20 mouse cellular contexts compared by ENCODE assay signal in the genomic region with DNA sequence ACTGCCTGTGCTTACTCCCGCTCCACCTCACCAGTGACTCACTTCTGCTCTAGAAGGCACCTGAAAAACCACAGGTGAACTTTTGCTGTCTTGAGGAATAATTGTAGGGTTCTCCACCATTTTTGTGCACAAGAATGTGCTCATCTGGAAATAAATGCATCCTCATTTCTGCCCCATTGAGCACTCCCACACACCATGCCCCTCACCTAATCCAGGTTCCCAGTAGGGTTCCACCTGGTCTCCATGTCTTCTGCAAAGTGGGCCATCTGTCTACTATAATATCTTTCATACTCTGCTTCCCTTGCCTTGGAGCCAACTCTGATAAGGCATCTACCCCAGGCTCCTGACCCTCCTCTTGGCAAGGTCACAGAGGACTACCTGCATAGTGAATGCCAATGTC.
A peak's percentile ranks its signal among the peaks of the same experiment; 100 is the strongest.
DNase-seq lines count a peak whose midpoint lies in the region; ATAC-seq and TF ChIP-seq lines count a peak whose summit lies in the region.
"Had no signal": no experiment of that assay in that cellular context is flagged by ENCODE, and none has a peak within 500 bp of the region (broad histone marks: within the 10 kb centered on the region; RNA-seq: fewer than 3 reads in every experiment).

No protein-coding gene starts in this region.

- 92% methylated on average over 1 of the region's 1 CpGs for WGBS in cerebellum, adult 2 months
- WGBS in midbrain, embryonic 16.5 days: 100% methylated on average over 1 of the region's 1 CpGs

- peak overlapping the region; percentile 55; the same call in 1 of the 2 replicates for H3K27ac ChIP-seq in cerebellum, adult 2 months (ENCODE audit: insufficient read depth, low read length)
- no peak overlapping the region for H3K27ac ChIP-seq in midbrain, embryonic 16.5 days (ENCODE audit: low read length)
- H3K27ac ChIP-seq: embryonic facial prominence, embryonic 10.5 days; gastrocnemius, adult 2 months; hindbrain, embryonic 10.5 days; hindbrain, embryonic 14.5 days had no signal

- peak; percentile 41; the same call in 1 of the 2 replicates for ATAC-seq in cerebellum, adult (ENCODE audit: insufficient number of reproducible peaks, low FRiP score, low TSS enrichment)
- ATAC-seq in midbrain, embryonic 16.5 days: no peak
- ATAC-seq: CD4-positive, CD25-positive, alpha-beta regulatory T cell, adult 4 months; forebrain, embryonic 14.5 days; intestine, embryonic 16.5 days had no signal

- H3K27me3 ChIP-seq in cerebellum, adult 2 months (ENCODE audit: control insufficient read depth, insufficient read depth, low read length): no peaks in the 10 kb centered on the region
- no peaks in the 10 kb centered on the region for H3K27me3 ChIP-seq in midbrain, embryonic 16.5 days (ENCODE audit: control insufficient read depth, insufficient read depth, low read depth, low read length)

- H3K4me2 ChIP-seq in midbrain, embryonic 16.5 days (ENCODE audit: low read length): no peak overlapping the region
- H3K4me2 ChIP-seq: hindbrain, embryonic 14.5 days had no signal

- no peak for TF ChIP-seq CTCF in cerebellum, adult 2 months (IDR thresholded peaks at IDR 0.05; ENCODE audit: borderline replicate concordance, insufficient read depth, low read depth, low read length)

- H3K36me3 ChIP-seq in midbrain, embryonic 16.5 days (ENCODE audit: control insufficient read depth, insufficient read depth, low read length): 0 out of 2 replicates have a peak, but pooled peaks cover 3% of the 10 kb centered on the region
- H3K36me3 ChIP-seq: embryonic facial prominence, embryonic 10.5 days; G1E; hindbrain, embryonic 10.5 days had no signal

- no peak for DNase-seq in cerebellum, postnatal 4 days (ENCODE audit: low spot score in 2 of 2)
- peak; percentile 50 to 74 for DNase-seq in cerebellum, adult 2 months
- DNase-seq in cerebellum, postnatal 10 days: peak; percentile 65 to 72
- DNase-seq in adrenal gland, postnatal 10 days: no peak
- DNase-seq in heart, postnatal 4 days: no peak
- DNase-seq: adrenal gland, adult 8-10 months; B cell, adult 2 months; gastrocnemius, adult 2 months; gastrocnemius, postnatal 25 days; heart, postnatal 10 days; kidney, adult 2 months had no signal

- no peak overlapping the region for H3K4me3 ChIP-seq in cerebellum, adult 2 months (replicated peaks; ENCODE audit: insufficient read depth, low read depth, low read length)
- no peak overlapping the region for H3K4me3 ChIP-seq in midbrain, embryonic 16.5 days (ENCODE audit: low read depth, low read length)
- H3K4me3 ChIP-seq: embryonic facial prominence, embryonic 10.5 days; gastrocnemius, adult 2 months; hindbrain, embryonic 10.5 days had no signal

- H3K4me1 ChIP-seq in cerebellum, adult 2 months (ENCODE audit: control insufficient read depth, insufficient read depth, low read length): peaks cover 26% of the 10 kb centered on the region
- peaks cover 4% of the 10 kb centered on the region; the same call in 1 of the 2 replicates for H3K4me1 ChIP-seq in midbrain, embryonic 16.5 days (ENCODE audit: control insufficient read depth, insufficient read depth, low read length)

- no peaks in the 10 kb centered on the region for H3K9me3 ChIP-seq in midbrain, embryonic 16.5 days (replicated peaks; ENCODE audit: control insufficient read depth, low read length, poor library complexity, severe bottlenecking)
- H3K9me3 ChIP-seq: embryonic facial prominence, embryonic 10.5 days; G1E; hindbrain, embryonic 10.5 days had no signal

- TF ChIP-seq POLR2A in cerebellum, adult 2 months (IDR thresholded peaks at IDR 0.05; ENCODE audit: borderline replicate concordance, insufficient read depth, low read length): no peak

- no peak overlapping the region for H3K9ac ChIP-seq in midbrain, embryonic 16.5 days (ENCODE audit: low read depth, low read length)
- H3K9ac ChIP-seq: hindbrain, embryonic 14.5 days had no signal

Comparison
In these comparisons a context has a peak if more than half of its experiments do, and no peak if none do; other contexts are left out.
1. DNase-seq: peak in cerebellum, adult 2 months (2 of 2) and cerebellum, postnatal 10 days (2 of 2); none in cerebellum, postnatal 4 days (0 of 2), adrenal gland, postnatal 10 days (single experiment) and heart, postnatal 4 days (single experiment).